Mouse (Mus musculus): ENCODE measurements around the gene Pgm5. TPM values are rescaled to one million over a fixed set of nuclear protein-coding genes. Genes with fewer than 3 reads are reported as not detected.

The Pgm5 gene
- polyA plus RNA-seq, 1 experiment from 2014 or later = 0.31 TPM

DNA sequence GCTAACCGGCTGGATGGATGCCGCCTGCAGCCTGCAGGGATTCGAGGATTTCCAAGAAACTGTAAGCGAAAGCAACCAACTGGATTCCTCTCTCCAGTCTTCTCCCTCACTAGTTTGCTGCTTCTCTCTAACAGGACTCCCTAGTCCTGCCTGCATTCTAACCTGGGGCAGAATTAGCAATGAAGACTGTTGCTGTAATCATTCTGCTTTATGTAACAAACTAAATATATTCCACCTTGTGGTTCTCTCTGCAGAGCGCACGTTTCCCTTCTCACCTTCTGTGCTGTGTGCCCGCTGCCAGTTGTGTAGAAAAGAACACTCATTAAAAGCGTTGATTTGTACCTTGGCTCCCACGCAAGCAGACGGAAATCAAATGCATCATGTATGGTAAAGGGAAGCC lies 225.0 kb downstream of the Pgm5 start:
- WGBS = 89% methylated on average over 10 of the region's 10 CpGs
- Histone ChIP-seq H3K4me1 (replicated peaks) (no peaks in the 10 kb centered on the region), H3K4me2 (replicated peaks) (no peak overlapping the region), H3K4me3 (replicated peaks) (no peak overlapping the region), H3K27ac (no peak overlapping the region), H3K9ac (replicated peaks) (no peak overlapping the region), H3K27me3 (no peaks in the 10 kb centered on the region), H3K9me3 (no peaks in the 10 kb centered on the region), H3K36me3 (no peaks in the 10 kb centered on the region)
- no peak for ATAC-seq

- no peak for ATAC-seq
- no peaks in the 10 kb centered on the region for H3K9me3 ChIP-seq
- H3K4me2 ChIP-seq (replicated peaks) = no peak overlapping the region
- H3K27ac ChIP-seq = no peak overlapping the region
- H3K4me3 ChIP-seq (replicated peaks) = no peak overlapping the region
- H3K9ac ChIP-seq (replicated peaks) = no peak overlapping the region
- H3K27me3 ChIP-seq = no peaks in the 10 kb centered on the region
- WGBS = 7% methylated on average over 7 of the region's 7 CpGs
- no peaks in the 10 kb centered on the region for H3K4me1 ChIP-seq (replicated peaks)
- no peaks in the 10 kb centered on the region for H3K36me3 ChIP-seq
Observed at GRCm38 (mm10) chr19:24634602-24635001, 227.1 kb downstream of the Pgm5 start.

Other genes with a start within 250 kb of the Pgm5 start
- 0.76 and 1.1 TPM in 2 replicates for gene Tmem252, start 187.8 kb downstream of the Pgm5 start, polyA plus RNA-seq (2015; fragmentation: Nextera tagmentation; extraction: Ambion mirVana)
- 227 and 245 TPM in 2 replicates for gene Gm10053, start 13.8 kb upstream of the Pgm5 start, polyA plus RNA-seq (2015; fragmentation: Nextera tagmentation; extraction: Ambion mirVana)
- gene Foxd4, start 39.3 kb upstream of the Pgm5 start, polyA plus RNA-seq (2015; fragmentation: Nextera tagmentation; extraction: Ambion mirVana) = 0.10 and 0.13 TPM in 2 replicates
- gene Cbwd1, start 99.8 kb upstream of the Pgm5 start, polyA plus RNA-seq (2015; fragmentation: Nextera tagmentation; extraction: Ambion mirVana) = 16.3 and 18.7 TPM in 2 replicates
- 0.45 and 0.46 TPM in 2 replicates for gene Dock8, start 137.7 kb upstream of the Pgm5 start, polyA plus RNA-seq (2015; fragmentation: Nextera tagmentation; extraction: Ambion mirVana)